Mouse (Mus musculus) thymus, postnatal 14 days (tissue): ENCODE data around the gene Slc24a4.

ENCODE experiments used
- DNase-seq: peaks from one replicate; pipeline ENCODE4 v3.0.0; 2021

Slc24a4 gene

GRCm38 (mm10) chr12:102310261-102310660, 181.7 kb downstream of the Slc24a4 start:
- DNase-seq: no peak

GRCm38 (mm10) chr12:102311454-102311853, 182.9 kb downstream of the Slc24a4 start:
- DNase-seq: no peak
